Mouse (Mus musculus) liver, embryonic 14.5 days (tissue): ENCODE results near the gene Gal3st4.

Source experiments
- CTCF ChIP-seq: IDR thresholded peaks from 2 replicates; pipeline ENCODE4 v1.5.1; 2016; ENCODE audit warnings: antibody characterized with exemption, low read depth, control low read depth
- EP300 ChIP-seq: IDR thresholded peaks from 2 replicates; pipeline ENCODE4 v1.6.1; 2016; ENCODE audit warnings: antibody characterized with exemption, low read depth

DNA sequence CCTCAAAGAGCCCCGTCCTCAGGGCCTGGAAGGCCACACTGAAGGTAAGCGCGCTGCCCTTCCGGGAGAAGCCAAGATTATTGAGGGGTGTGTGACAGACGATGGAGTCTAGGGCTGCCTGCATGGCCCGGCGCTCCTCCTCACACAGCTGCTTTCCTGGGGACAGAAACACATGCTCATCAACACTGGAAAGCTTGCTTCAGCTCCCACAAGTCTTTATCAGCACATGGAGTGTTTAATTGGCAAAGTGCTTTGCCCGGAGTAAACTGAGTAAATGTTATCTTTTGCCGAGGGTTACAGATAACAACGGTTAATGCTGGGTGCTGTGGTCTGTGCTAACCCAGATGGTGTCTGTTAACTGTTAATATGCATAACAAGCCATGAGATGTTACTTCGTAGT is 11.8 kb downstream of the Gal3st4 start:
- TF ChIP-seq CTCF (no peak), EP300 (peak; percentile 81)
